Mouse (Mus musculus): ENCODE data around the gene Ivns1abp. TPM values are rescaled to one million over a fixed set of nuclear protein-coding genes. Genes with fewer than 3 reads are reported as not detected.
"Not testable (repeated sequence)": the region's sequence is repeated elsewhere in the genome, so short reads cannot be mapped to it uniquely, and the experiment has no call there.

The Ivns1abp gene
- 352 and 354 TPM in 2 replicates for polyA plus RNA-seq (2016; fragmentation: Nextera tagmentation; extraction: Ambion mirVana)

DNA sequence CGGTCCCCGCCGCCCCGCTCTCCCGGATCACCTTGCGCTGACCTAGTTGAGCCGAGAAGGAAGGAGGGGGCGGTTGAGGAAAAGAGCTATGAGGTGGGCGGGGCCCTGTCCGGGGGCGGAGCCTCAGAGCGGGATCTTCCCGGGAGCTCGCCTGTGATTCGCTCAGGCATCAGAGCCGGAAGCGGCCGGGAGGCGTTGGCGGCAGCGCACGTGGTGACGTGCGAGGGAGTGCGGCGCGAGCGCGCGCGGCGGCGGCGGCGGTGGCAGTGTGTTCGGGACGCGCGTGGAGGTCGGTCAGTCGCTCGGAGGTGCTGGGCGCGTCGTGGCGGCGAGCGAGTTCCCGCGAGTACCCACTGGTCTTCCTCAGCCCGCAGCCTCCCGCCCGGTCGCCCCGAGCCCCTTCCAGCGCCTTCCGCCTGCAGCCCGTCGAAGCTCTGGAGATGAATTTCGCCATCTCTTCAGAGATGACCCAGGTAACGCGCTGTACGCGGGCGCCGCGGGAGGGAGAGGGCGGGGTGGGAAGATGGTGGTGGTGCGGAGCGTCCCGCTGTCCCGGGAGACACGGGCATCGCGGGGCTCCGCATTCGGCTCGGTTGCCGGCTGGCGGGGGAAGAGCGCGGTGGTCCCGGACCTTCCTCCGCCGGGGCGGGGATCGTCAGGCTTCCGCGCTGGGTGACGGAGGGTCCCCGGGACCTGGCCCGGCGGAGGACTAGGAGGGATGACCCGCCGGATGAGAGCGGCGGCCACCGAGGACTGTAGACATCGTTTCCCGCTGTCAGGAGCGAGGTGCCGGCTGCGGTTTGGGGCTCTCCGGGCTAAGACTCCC is at the start of gene Ivns1abp:
TSS of gene Ivns1abp (plus strand) at position 195 of the 826 bp plus-strand sequence.
- H3K36me3 ChIP-seq: peaks cover 3% of the 10 kb centered on the region
- peak within 1 kb of the TSS; percentile 95 for H3K27ac ChIP-seq
- peaks cover 33% of the 10 kb centered on the region for H3K4me1 ChIP-seq (replicated peaks)
- peak; percentile 94 for ATAC-seq (ENCODE audit: insufficient number of reproducible peaks, insufficient read depth, low FRiP score, low TSS enrichment, low read depth)
- H3K27me3 ChIP-seq: no peaks in the 10 kb centered on the region
- peak within 1 kb of the TSS; percentile 98 for H3K9ac ChIP-seq (replicated peaks)
- WGBS: under 1% methylated on average over 84 of the region's 104 CpGs
- H3K4me3 ChIP-seq (replicated peaks): peak within 1 kb of the TSS; percentile 97
- H3K9me3 ChIP-seq: no peaks in the 10 kb centered on the region
- peak within 1 kb of the TSS; percentile 68 for H3K4me2 ChIP-seq

- H3K4me2 ChIP-seq: no peak overlapping the region
- H3K4me3 ChIP-seq (replicated peaks): no peak overlapping the region
- no peaks in the 10 kb centered on the region for H3K27me3 ChIP-seq
- whole genome bisulfite sequencing: 51% methylated on average over 3 of the region's 3 CpGs
- H3K27ac ChIP-seq: no peak overlapping the region
- H3K9me3 ChIP-seq: no peaks in the 10 kb centered on the region
- ATAC-seq (ENCODE audit: insufficient number of reproducible peaks, insufficient read depth, low FRiP score, low TSS enrichment, low read depth): no peak
- no peaks in the 10 kb centered on the region for H3K36me3 ChIP-seq
- no peaks in the 10 kb centered on the region; the same call in 1 of the 2 replicates for H3K4me1 ChIP-seq (replicated peaks)
- H3K9ac ChIP-seq (replicated peaks): no peak overlapping the region
These were observed 48.8 kb upstream of the Ivns1abp start for GRCm38 (mm10) chr1:151295486-151295885.

GRCm38 (mm10) chr1:151296621-151297020 is 47.7 kb upstream of the Ivns1abp start:
- H3K9ac ChIP-seq (replicated peaks): no peak overlapping the region
- H3K36me3 ChIP-seq: no peaks in the 10 kb centered on the region
- no peak overlapping the region for H3K4me2 ChIP-seq
- H3K27ac ChIP-seq: no peak overlapping the region
- no peaks in the 10 kb centered on the region; the same call in 1 of the 2 replicates for H3K4me1 ChIP-seq (replicated peaks)
- no peak for ATAC-seq (ENCODE audit: insufficient number of reproducible peaks, insufficient read depth, low FRiP score, low TSS enrichment, low read depth)
- no peaks in the 10 kb centered on the region for H3K9me3 ChIP-seq
- 86% methylated on average over 1 of the region's 1 CpGs for WGBS
- H3K27me3 ChIP-seq: no peaks in the 10 kb centered on the region
- no peak overlapping the region for H3K4me3 ChIP-seq (replicated peaks)

- ATAC-seq (ENCODE audit: insufficient number of reproducible peaks, insufficient read depth, low FRiP score, low TSS enrichment, low read depth): no peak
- Histone ChIP-seq H3K9ac (replicated peaks) (no peak overlapping the region), H3K4me2 (no peak overlapping the region), H3K9me3 (no peaks in the 10 kb centered on the region), H3K36me3 (no peaks in the 10 kb centered on the region), H3K4me3 (replicated peaks) (no peak overlapping the region), H3K4me1 (replicated peaks) (no peaks in the 10 kb centered on the region; the same call in 1 of the 2 replicates), H3K27me3 (no peaks in the 10 kb centered on the region), H3K27ac (no peak overlapping the region)
- WGBS: 78% methylated on average over 6 of the region's 6 CpGs
These were observed 47.3 kb upstream of the Ivns1abp start for GRCm38 (mm10) chr1:151297025-151297424.

GRCm38 (mm10) chr1:151297596-151297995 is 46.7 kb upstream of the Ivns1abp start:
- no peak overlapping the region for H3K27ac ChIP-seq
- no peak overlapping the region for H3K4me3 ChIP-seq (replicated peaks)
- H3K4me1 ChIP-seq (replicated peaks): no peaks in the 10 kb centered on the region; the same call in 1 of the 2 replicates
- no peaks in the 10 kb centered on the region for H3K9me3 ChIP-seq
- no peak overlapping the region for H3K9ac ChIP-seq (replicated peaks)
- H3K4me2 ChIP-seq: no peak overlapping the region
- ATAC-seq (ENCODE audit: insufficient number of reproducible peaks, insufficient read depth, low FRiP score, low TSS enrichment, low read depth): no peak
- WGBS: 76% methylated on average over 2 of the region's 2 CpGs
- no peaks in the 10 kb centered on the region for H3K36me3 ChIP-seq
- no peaks in the 10 kb centered on the region for H3K27me3 ChIP-seq

DNA sequence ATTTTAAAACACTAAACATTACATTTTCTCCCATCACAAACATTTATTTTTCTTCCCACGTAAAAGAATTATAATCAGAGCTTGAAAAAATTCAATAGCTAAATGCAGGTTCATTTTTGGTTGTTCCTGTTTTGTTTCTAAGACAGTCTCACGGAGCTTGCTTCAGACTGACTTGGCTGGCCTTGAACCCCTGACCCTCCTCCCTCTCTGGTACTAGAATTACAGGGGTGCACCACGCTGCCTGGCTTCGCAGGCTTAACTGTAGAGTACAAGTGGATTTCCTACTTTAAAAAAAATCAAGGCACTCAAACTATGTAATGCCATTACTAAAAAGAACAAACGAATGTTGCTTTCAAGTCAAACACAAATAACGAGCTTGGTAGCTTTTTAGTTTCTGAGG is 42.8 kb upstream of the Ivns1abp start:
- H3K9ac ChIP-seq (replicated peaks): no peak overlapping the region
- WGBS: 64% methylated on average over 6 of the region's 6 CpGs
- no peak overlapping the region for H3K27ac ChIP-seq
- ATAC-seq (ENCODE audit: insufficient number of reproducible peaks, insufficient read depth, low FRiP score, low TSS enrichment, low read depth): no peak
- H3K4me2 ChIP-seq: no peak overlapping the region
- H3K9me3 ChIP-seq: no peaks in the 10 kb centered on the region
- no peaks in the 10 kb centered on the region; the same call in 1 of the 2 replicates for H3K4me1 ChIP-seq (replicated peaks)
- no peaks in the 10 kb centered on the region for H3K36me3 ChIP-seq
- no peaks in the 10 kb centered on the region for H3K27me3 ChIP-seq
- H3K4me3 ChIP-seq (replicated peaks): no peak overlapping the region

GRCm38 (mm10) chr1:151301904-151302303 is 42.4 kb upstream of the Ivns1abp start:
- no peak for ATAC-seq (ENCODE audit: insufficient number of reproducible peaks, insufficient read depth, low FRiP score, low TSS enrichment, low read depth)
- H3K4me1 ChIP-seq (replicated peaks): no peaks in the 10 kb centered on the region
- no peak overlapping the region for H3K4me2 ChIP-seq
- H3K4me3 ChIP-seq (replicated peaks): no peak overlapping the region
- H3K9ac ChIP-seq (replicated peaks): no peak overlapping the region
- H3K9me3 ChIP-seq: no peaks in the 10 kb centered on the region
- H3K36me3 ChIP-seq: no peaks in the 10 kb centered on the region
- WGBS: 67% methylated on average over 3 of the region's 3 CpGs
- H3K27me3 ChIP-seq: no peaks in the 10 kb centered on the region
- no peak overlapping the region for H3K27ac ChIP-seq

- H3K9ac ChIP-seq (replicated peaks): no peak overlapping the region
- no peak overlapping the region for H3K27ac ChIP-seq
- no peaks in the 10 kb centered on the region for H3K27me3 ChIP-seq
- no peak overlapping the region for H3K4me2 ChIP-seq
- no peaks in the 10 kb centered on the region for H3K9me3 ChIP-seq
- H3K4me3 ChIP-seq (replicated peaks): no peak overlapping the region
- no peak for ATAC-seq (ENCODE audit: insufficient number of reproducible peaks, insufficient read depth, low FRiP score, low TSS enrichment, low read depth)
- no peaks in the 10 kb centered on the region for H3K36me3 ChIP-seq
- H3K4me1 ChIP-seq (replicated peaks): no peaks in the 10 kb centered on the region
These were observed 41.0 kb upstream of the Ivns1abp start for GRCm38 (mm10) chr1:151303265-151303664.

- ATAC-seq (ENCODE audit: insufficient number of reproducible peaks, insufficient read depth, low FRiP score, low TSS enrichment, low read depth); H3K27ac ChIP-seq; H3K4me3 ChIP-seq (replicated peaks); H3K36me3 ChIP-seq; H3K9ac ChIP-seq (replicated peaks); H3K27me3 ChIP-seq; H3K4me1 ChIP-seq (replicated peaks); H3K9me3 ChIP-seq; H3K4me2 ChIP-seq: not testable (repeated sequence)
- 83% methylated on average over 3 of the region's 3 CpGs for WGBS
These were observed 39.3 kb upstream of the Ivns1abp start for GRCm38 (mm10) chr1:151305001-151305400.

DNA sequence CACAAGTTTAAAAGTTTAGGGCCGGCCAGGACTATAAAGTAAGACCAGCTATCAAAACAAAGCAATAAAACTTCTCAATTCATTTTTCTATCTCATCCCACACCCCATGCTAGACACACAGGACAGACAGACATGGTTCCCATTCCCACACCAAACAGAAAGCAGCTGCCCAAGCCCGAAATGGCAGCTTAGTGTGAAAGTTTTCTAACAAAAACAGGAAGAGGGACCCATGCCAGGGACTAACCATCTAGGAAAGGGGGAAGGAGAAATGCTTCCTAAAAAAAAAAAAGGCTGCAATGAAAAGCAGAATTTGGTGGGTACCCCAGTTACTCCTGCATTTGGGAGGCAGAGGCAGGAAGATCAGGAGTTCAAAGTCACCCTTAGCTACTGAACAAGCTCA is 37.2 kb upstream of the Ivns1abp start:
- Histone ChIP-seq H3K9me3 (no peaks in the 10 kb centered on the region), H3K27me3 (no peaks in the 10 kb centered on the region), H3K36me3 (no peaks in the 10 kb centered on the region), H3K4me3 (replicated peaks) (no peak overlapping the region), H3K4me2 (no peak overlapping the region), H3K9ac (replicated peaks) (no peak overlapping the region), H3K4me1 (replicated peaks) (no peaks in the 10 kb centered on the region), H3K27ac (no peak overlapping the region)
- ATAC-seq (ENCODE audit: insufficient number of reproducible peaks, insufficient read depth, low FRiP score, low TSS enrichment, low read depth): no peak
- 71% methylated on average over 2 of the region's 2 CpGs for WGBS

DNA sequence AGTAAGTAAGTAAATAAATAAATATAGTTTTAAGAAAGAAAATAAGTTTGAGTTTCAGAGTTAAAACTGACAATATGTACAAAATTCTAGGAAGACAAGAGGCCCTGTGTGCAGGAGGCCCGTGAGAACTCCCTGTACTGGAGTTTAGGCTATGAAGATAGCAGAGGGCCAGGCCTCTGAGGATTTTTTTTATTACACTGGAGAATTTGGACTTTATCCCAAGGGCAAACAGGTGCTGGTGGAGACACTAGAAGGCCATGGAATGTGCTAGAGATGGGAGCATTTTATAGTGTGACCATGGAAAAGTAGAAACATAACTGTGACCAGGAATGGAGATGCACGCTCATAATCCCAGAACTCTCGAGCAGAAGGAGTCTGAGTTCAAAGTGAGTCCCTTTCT is 36.5 kb upstream of the Ivns1abp start:
- Histone ChIP-seq H3K36me3 (no peaks in the 10 kb centered on the region), H3K9me3 (no peaks in the 10 kb centered on the region), H3K27ac (no peak overlapping the region), H3K27me3 (no peaks in the 10 kb centered on the region), H3K4me3 (replicated peaks) (no peak overlapping the region), H3K4me2 (no peak overlapping the region), H3K4me1 (replicated peaks) (no peaks in the 10 kb centered on the region), H3K9ac (replicated peaks) (no peak overlapping the region)
- ATAC-seq (ENCODE audit: insufficient number of reproducible peaks, insufficient read depth, low FRiP score, low TSS enrichment, low read depth): no peak
- 70% methylated on average over 3 of the region's 3 CpGs for WGBS

GRCm38 (mm10) chr1:151308508-151308907 is 35.8 kb upstream of the Ivns1abp start:
- Histone ChIP-seq H3K4me2 (no peak overlapping the region), H3K27ac (no peak overlapping the region), H3K4me3 (replicated peaks) (no peak overlapping the region), H3K4me1 (replicated peaks) (no peaks in the 10 kb centered on the region), H3K36me3 (no peaks in the 10 kb centered on the region), H3K9me3 (no peaks in the 10 kb centered on the region), H3K9ac (replicated peaks) (no peak overlapping the region), H3K27me3 (no peaks in the 10 kb centered on the region)
- WGBS: 43% methylated on average over 4 of the region's 4 CpGs
- no peak for ATAC-seq (ENCODE audit: insufficient number of reproducible peaks, insufficient read depth, low FRiP score, low TSS enrichment, low read depth)

Data from limb, embryonic 12.5 days (tissue).